Mouse (Mus musculus): ENCODE results near the gene Fam181b. TPM values are rescaled to one million over a fixed set of nuclear protein-coding genes. Genes with fewer than 3 reads are reported as not detected.

Gene Fam181b
- total RNA-seq, 2 experiments from 2014 or later, result not detected

DNA sequence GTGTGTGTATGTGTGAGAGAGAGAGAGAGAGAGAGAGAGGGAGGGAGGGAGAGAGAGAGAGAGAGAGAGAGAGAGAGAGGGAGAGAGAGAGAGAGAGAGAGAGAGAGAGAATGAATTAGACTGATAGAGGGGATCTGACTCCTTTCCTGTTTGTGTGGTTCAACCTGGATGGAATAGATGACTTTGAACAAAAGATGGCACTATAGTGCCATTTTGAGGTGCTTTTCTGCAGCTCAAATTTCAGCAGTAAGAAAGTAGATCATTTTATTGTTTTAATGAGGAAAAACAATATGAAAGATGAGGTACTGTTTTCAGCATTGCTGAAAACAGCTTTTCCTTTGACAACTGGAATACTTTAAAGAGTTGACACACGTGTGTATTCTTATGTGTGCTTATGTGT lies 37.9 kb downstream of the Fam181b start:
- ATAC-seq (replicated peaks; ENCODE audit: low FRiP score, poor library complexity, severe bottlenecking), result no peak

DNA sequence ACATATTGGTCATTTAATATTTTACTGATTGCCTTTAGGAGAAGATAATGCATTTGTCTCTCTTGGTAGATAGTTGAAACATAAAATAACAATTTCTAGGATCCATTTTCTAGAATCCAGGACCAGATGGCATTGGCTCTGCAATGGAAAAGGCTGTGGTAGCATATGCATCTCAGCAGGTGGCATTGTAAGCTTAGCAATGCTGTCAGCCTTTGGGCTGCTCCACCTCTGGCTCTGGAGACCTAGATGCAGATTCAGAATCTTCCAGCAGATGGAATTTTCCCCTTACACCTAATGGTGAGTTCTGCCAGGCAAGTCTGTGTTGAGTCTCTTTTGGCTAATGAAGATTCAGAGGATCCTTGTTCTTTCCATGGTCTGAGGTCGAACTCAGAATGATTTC lies 44.3 kb downstream of the Fam181b start:
- ATAC-seq (replicated peaks; ENCODE audit: low FRiP score, poor library complexity, severe bottlenecking), result no peak

Other genes starting within 250 kb of the Fam181b start
- 32.3 and 43.2 TPM in 2 replicates for gene Ddias, start 205.6 kb upstream of the Fam181b start, total RNA-seq (2015; ENCODE audit: low replicate concordance)
- gene Ddias, start 205.6 kb upstream of the Fam181b start, total RNA-seq (2017; ENCODE audit: low replicate concordance), result 24.4 and 30.3 TPM in 2 replicates
- 81.8 and 98.5 TPM in 2 replicates for gene Prcp, start 205.4 kb upstream of the Fam181b start, total RNA-seq (2015; ENCODE audit: low replicate concordance)
- gene Prcp, start 205.4 kb upstream of the Fam181b start, total RNA-seq (2017; ENCODE audit: low replicate concordance), result 38.8 and 50.4 TPM in 2 replicates